Mouse (Mus musculus) forebrain, embryonic 10.5 days (tissue): ENCODE measurements at regions not wholly inside any gene's neighbourhood (a gene's known extent, or its start where the extent isn't known, plus 50 kb on each side); places are given as distances from the start of the nearest gene placed in this dataset.
"Not testable (repeated sequence)": the region's sequence is repeated elsewhere in the genome, so short reads cannot be mapped to it uniquely, and the experiment has no call there.

Experiments
- DNase-seq: peaks from one replicate; pipeline ENCODE4 v3.0.0-alpha.2; 2017; ENCODE audit warnings: low spot score; ENCODE audit errors: extremely low spot score
- H3K27ac ChIP-seq: fragments of 300-500 bp; sonication (generic); 2 replicates; pipeline ENCODE4 v1.5.1; 2016; ENCODE audit warnings: mild to moderate bottlenecking
- H3K27me3 ChIP-seq: fragments of 300-500 bp; sonication (generic); 2 replicates; pipeline ENCODE4 v1.6.1; 2016; ENCODE audit warnings: mild to moderate bottlenecking; ENCODE audit not compliant: poor library complexity, severe bottlenecking
- H3K36me3 ChIP-seq: fragments of 300-500 bp; sonication (generic); replicated peaks from 2 replicates; pipeline ENCODE4 v1.6.1; 2016; ENCODE audit warnings: mild to moderate bottlenecking, moderate library complexity
- H3K4me1 ChIP-seq: fragments of 300-500 bp; sonication (generic); 2 replicates; pipeline ENCODE4 v1.6.1; 2016
- H3K4me3 ChIP-seq: fragments of 300-500 bp; sonication (generic); 2 replicates; pipeline ENCODE4 v1.5.1; 2016; ENCODE audit warnings: mild to moderate bottlenecking, moderate library complexity
- H3K9me3 ChIP-seq: fragments of 300-500 bp; sonication (generic); 2 replicates; pipeline ENCODE4 v1.6.1; 2016; ENCODE audit warnings: mild to moderate bottlenecking, moderate library complexity
- WGBS: fragments of 180-500 bp; shearing (Covaris S2); methylation state at CpG from one replicate; pipeline ENCODE4 v1.1.7; 2016; 5-methylcytosine and 5-hydroxymethylcytosine counted together

DNA sequence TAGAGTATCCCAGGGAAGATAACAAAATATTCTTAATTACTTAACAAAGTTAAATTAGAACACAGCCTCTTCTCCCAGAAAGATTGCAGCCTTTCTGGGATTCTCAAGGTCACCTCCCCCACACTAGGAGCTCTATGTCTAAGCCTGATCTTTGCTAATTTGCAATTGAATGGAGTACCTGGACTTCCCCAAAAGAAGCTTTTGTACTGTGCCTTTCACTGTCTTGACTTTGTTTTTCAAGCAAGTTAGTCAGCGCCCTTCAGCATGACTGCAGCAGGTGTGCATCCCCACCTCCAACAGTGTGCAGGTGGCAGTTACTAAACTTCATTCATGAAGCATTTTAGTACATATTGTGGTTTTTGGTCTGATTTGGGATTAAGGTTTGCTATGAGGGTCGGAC lies 185.4 kb upstream of the Phyhipl start:
- H3K9me3 ChIP-seq = peaks cover 11% of the 10 kb centered on the region; the same call in 1 of the 2 replicates
- H3K4me1 ChIP-seq, H3K27ac ChIP-seq, DNase-seq, H3K27me3 ChIP-seq, H3K4me3 ChIP-seq, H3K36me3 ChIP-seq: not testable (repeated sequence)
- 93% methylated on average over 2 of the region's 2 CpGs for WGBS

DNA sequence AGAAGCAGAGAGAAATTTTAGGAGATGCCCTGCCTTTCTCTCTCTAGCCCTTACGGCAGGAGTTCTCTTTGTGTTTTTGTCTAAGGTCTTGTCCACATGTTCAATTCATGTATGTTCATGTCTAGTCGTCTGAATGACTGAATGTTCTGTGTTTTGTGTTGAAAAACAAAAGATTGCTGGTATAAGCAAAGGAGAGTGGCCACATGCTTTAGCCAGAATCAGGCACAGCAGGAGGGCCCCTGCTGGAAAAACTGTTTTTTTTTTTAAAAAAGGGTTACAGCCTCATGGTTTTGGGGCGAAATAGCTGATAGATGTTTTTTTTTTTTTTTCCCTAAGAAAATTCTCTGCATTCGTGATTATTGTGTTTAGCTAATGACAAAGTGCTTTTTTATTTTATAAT lies 182.4 kb upstream of the Phyhipl start:
- H3K4me1 ChIP-seq = no peaks in the 10 kb centered on the region
- no peak for DNase-seq
- no peak overlapping the region for H3K27ac ChIP-seq
- H3K9me3 ChIP-seq = peaks cover 14% of the 10 kb centered on the region; the same call in 1 of the 2 replicates
- whole genome bisulfite sequencing = 86% methylated on average over 4 of the region's 4 CpGs
- no peaks in the 10 kb centered on the region for H3K27me3 ChIP-seq
- no peak overlapping the region for H3K4me3 ChIP-seq
- no peaks in the 10 kb centered on the region for H3K36me3 ChIP-seq

DNA sequence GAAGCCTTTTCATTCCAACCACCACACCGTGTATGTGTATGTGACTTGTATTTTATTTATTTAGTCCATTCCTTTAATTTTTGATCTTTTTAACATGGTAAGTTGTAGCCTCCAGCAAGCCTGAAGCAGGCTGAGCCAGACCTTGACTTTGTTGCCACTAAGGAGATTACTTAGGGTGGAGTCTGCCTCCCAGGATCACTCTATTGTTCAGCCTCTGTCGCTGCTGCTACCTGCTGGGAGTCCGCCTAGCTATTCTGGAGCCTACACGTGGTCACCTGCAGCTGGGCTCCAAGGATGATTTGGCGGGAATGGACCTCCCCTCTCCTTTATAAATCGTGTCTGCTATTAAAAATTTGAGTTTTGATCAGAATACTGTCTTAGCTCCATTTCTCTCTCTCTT lies 181.6 kb upstream of the Phyhipl start:
- DNase-seq = no peak
- no peak overlapping the region for H3K27ac ChIP-seq
- H3K9me3 ChIP-seq = peaks cover 14% of the 10 kb centered on the region; the same call in 1 of the 2 replicates
- 78% methylated on average over 6 of the region's 6 CpGs for whole genome bisulfite sequencing
- H3K4me3 ChIP-seq = no peak overlapping the region
- no peaks in the 10 kb centered on the region for H3K36me3 ChIP-seq
- H3K27me3 ChIP-seq = no peaks in the 10 kb centered on the region
- no peaks in the 10 kb centered on the region for H3K4me1 ChIP-seq

DNA sequence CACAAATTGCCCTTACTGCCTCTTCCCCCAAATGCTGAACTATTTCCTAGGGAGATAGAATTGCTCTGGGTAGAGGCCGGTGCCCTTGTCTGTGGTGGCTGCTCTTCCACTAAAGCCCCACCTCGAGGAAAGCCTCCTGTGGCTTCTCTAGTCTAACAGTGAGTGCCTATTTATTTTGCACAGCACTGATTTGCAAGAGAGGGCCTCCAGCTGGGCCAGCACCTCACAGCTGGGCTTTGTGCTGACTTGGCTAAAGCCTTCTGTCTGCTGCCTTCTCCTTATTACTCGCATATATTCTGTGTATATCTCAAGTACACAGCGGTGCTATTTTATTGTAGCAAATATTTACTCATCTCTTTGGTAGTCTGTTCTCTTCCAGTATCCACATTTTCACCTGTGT lies 176.9 kb upstream of the Phyhipl start:
- Histone ChIP-seq H3K27me3 (no peaks in the 10 kb centered on the region), H3K36me3 (no peaks in the 10 kb centered on the region), H3K4me3 (no peak overlapping the region), H3K27ac (no peak overlapping the region), H3K4me1 (peaks cover 6% of the 10 kb centered on the region; the same call in 1 of the 2 replicates), H3K9me3 (peaks cover 3% of the 10 kb centered on the region; the same call in 1 of the 2 replicates)
- 52% methylated on average over 4 of the region's 4 CpGs for WGBS
- DNase-seq = no peak

DNA sequence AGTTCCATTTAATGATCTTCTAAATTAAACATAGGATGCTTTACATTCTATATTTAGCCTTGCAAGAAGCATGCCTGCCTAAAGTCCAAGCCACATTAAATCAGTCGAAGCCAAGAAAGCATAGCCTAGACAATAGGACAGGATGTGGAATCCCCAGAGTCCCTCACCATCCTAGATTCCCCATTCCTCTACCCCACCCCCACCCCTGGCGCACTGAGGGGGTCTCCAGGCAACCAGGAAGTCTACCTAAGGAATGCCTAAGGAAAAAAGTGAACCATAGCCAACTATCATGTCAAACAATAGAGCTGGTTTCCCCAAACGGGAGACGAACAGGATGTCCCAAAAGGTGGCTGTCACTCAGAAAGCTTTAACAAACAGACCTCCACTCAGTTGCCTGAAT lies 172.5 kb upstream of the Phyhipl start:
- Histone ChIP-seq H3K27ac (no peak overlapping the region), H3K4me1 (peaks cover 6% of the 10 kb centered on the region; the same call in 1 of the 2 replicates), H3K36me3 (no peaks in the 10 kb centered on the region), H3K4me3 (no peak overlapping the region), H3K27me3 (no peaks in the 10 kb centered on the region), H3K9me3 (no peaks in the 10 kb centered on the region)
- WGBS = 40% methylated on average over 4 of the region's 4 CpGs
- no peak for DNase-seq

DNA sequence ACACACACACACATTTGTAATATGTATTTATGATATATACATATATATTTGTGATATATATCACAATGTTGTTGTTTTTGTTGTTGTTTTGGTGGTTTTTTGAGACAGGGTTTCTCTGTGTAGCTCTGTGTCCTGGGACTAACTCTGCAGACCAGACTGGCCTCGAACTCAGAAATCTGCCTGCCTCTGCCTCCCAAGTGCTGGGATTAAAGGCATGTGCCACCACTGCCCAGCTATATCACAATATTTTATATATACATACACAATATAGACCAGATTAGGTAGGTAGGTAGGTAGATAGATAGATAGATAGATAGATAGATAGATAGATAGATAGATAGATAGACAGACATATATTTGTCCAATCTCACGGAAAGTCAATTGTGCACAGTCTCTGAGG lies 171.8 kb upstream of the Phyhipl start:
- H3K27me3 ChIP-seq, DNase-seq, H3K4me1 ChIP-seq, H3K27ac ChIP-seq, H3K36me3 ChIP-seq, H3K9me3 ChIP-seq, H3K4me3 ChIP-seq: not testable (repeated sequence)
- WGBS = 85% methylated on average over 2 of the region's 2 CpGs

DNA sequence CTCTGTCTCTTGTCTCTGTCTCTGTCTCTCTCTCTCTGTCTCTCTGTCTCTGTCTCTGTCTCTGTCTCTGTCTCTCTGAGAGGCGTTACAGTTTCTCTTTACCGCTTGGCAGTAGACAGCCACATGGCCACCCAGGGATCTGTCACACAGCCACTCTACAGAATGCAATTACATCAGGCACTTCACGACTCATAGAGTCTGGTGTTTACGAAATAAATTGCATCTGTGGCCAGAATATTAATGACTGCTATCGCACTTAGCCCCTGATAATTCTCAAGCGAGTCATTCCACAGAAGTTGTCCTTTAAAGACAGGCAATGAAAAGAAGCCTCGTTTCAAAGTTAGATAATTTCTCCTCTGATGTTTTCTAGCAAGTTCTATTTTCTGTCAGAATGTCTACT lies 170.9 kb upstream of the Phyhipl start:
- Histone ChIP-seq H3K27me3 (no peaks in the 10 kb centered on the region), H3K9me3 (no peaks in the 10 kb centered on the region), H3K4me3 (no peak overlapping the region), H3K27ac (no peak overlapping the region), H3K4me1 (peaks cover 6% of the 10 kb centered on the region; the same call in 1 of the 2 replicates), H3K36me3 (no peaks in the 10 kb centered on the region)
- DNase-seq = no peak
- WGBS = 92% methylated on average over 7 of the region's 7 CpGs

DNA sequence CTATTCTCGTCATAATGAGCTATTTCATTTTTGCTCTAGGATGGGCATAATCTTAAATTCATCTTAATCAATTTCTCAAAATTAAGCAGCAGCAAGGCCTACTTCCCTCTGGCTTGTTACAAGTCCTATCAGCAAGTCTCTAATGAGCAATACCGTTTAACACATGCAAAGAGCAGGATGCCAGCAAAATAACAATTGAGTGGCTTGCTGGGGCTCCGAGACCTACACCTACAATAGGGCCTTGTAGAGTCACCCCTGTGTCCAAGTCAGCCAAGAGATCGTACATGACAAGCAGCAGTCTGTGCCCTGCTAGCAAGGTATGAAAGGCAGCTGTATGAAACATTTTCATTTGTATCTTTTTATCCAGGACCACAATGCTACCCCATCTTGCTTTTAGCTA lies 169.7 kb upstream of the Phyhipl start:
- H3K4me1 ChIP-seq = peaks cover 6% of the 10 kb centered on the region; the same call in 1 of the 2 replicates
- H3K36me3 ChIP-seq = no peaks in the 10 kb centered on the region
- no peaks in the 10 kb centered on the region for H3K27me3 ChIP-seq
- no peak overlapping the region for H3K27ac ChIP-seq
- 87% methylated on average over 4 of the region's 4 CpGs for WGBS
- DNase-seq = no peak
- no peaks in the 10 kb centered on the region for H3K9me3 ChIP-seq
- no peak overlapping the region for H3K4me3 ChIP-seq

DNA sequence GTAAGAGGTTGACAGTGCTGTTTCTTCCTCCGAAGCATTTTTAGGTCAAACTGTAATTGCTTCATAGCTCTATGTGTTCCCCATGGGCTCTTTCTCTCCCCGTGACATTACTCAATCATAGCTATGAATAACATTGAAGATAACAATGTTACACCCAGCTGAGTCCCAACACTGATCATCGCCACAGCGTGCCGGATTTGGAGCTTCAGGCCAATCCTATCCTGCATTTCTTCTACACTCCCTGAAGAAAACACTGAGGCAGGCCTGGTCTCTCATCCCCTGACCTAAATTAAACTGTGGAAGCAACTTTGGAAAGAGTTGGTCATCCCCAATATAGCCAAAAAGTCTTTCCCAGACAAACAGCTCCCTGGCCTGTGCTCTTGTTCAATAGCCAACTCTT lies 168.7 kb upstream of the Phyhipl start:
- Histone ChIP-seq H3K4me3 (no peak overlapping the region), H3K36me3 (no peaks in the 10 kb centered on the region), H3K27me3 (no peaks in the 10 kb centered on the region), H3K27ac (no peak overlapping the region), H3K9me3 (no peaks in the 10 kb centered on the region), H3K4me1 (peaks cover 6% of the 10 kb centered on the region; the same call in 1 of the 2 replicates)
- WGBS = 93% methylated on average over 5 of the region's 5 CpGs
- DNase-seq = no peak

DNA sequence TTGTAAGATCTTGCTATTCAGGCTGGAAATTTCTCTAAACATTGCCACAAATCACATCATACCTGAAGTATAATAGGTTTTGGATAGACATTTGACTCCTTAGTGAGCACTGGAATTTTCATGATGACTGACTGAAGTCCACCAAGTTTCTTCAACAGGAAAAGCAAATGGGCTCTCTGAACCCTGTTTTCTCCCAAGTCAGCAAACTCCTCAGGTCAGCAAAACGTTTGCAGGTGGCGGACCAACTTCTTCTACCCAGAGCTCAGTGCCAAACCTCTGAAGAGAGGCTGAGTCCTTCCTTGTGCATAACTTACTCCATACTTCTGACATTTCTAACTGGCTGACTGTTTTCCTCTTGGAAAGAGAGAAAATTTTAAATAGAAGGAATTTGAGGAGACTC lies 164.2 kb upstream of the Phyhipl start:
- DNase-seq = no peak
- Histone ChIP-seq H3K9me3 (no peaks in the 10 kb centered on the region), H3K27me3 (no peaks in the 10 kb centered on the region), H3K4me3 (no peak overlapping the region), H3K27ac (no peak overlapping the region), H3K36me3 (no peaks in the 10 kb centered on the region), H3K4me1 (no peaks in the 10 kb centered on the region)
- WGBS = 84% methylated on average over 2 of the region's 2 CpGs

DNA sequence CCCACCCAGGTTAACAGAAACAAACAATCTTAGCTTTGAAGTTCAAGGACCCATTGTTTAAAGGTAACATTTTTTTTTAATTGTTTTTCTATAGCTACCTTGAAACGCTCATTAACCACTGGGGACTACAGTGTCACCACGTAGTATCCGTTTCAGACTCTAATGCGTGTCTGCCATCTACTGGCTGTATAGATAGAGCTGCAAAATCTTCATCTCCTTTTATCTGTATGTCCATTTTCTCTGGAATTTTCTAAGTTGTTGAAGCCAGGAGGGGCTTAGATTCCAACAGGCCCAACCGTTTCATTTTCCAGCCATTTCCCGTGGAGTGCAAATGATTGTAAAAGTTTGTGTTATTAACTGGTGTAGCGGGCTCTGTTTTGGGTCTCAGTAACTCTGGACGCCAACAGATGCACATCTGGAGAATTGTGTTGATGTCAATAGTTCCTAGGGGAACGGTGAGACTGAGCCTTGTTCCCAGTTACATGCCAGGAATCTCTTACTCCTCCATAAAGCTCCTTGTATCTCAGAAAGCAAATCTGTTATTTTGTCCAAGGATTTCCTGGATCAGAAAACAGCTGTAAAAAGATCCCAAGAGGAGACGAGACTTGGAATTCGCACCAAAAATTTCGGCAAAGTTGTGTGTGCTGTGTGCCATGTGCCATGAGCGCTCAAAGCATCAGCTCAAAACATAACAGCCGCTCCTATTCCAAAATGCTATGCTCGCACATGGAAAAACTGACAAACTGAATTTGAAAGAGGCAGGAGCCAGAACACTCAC lies 158.8 kb upstream of the Phyhipl start:
- Histone ChIP-seq H3K9me3 (no peaks in the 10 kb centered on the region), H3K36me3 (no peaks in the 10 kb centered on the region), H3K27ac (no peak overlapping the region), H3K4me3 (no peak overlapping the region), H3K4me1 (no peaks in the 10 kb centered on the region), H3K27me3 (no peaks in the 10 kb centered on the region)
- DNase-seq = no peak
- 72% methylated on average over 15 of the region's 15 CpGs for WGBS

DNA sequence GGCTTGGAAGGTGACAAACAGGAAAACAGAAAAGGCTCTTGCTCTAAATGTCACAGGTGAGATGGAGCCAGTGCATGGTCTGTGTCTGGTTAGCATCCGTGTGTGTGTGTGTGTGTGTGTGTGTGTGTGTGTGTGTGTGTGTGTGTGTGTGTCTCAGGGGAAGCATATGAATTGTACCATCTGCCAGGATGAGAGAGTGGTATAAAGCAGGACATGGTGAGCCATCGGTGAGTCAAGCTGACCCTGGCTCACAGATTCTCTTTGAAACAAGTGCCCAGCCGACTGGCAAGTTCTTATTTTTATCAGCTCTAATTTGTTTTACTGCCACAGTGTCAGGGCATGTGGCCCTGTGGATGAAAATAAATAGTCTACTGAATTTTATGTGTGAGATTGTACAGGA lies 153.6 kb upstream of the Phyhipl start:
- no peaks in the 10 kb centered on the region for H3K27me3 ChIP-seq
- no peaks in the 10 kb centered on the region for H3K36me3 ChIP-seq

DNA sequence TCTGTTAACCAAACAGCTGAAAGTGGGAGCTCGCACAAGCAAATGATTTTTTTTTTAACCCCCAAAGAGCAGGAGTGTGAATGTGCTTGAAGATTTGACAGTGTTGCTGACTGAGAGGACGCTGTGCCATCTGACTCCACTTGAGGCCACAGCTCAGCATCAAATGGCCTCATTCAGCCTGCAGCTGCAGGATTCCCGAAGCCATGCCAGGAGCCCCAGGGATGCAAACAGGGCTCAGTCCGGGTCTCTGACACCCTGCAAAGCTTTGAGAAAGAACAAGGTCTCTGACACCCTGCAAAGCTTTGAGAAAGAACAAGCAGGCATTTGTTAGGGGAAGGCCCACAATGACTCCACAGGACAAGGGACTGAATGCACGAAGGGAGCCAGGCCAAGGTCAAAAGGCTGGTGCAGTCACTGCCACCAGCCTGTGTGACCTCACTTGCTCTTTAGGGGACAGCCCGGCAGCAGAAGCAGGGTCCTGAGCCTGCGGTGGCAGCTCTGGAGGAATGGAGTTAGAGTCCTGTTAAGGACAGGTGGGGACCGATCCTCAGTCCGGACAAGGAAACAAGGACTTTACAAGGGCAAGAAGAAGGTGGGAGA lies 151.1 kb upstream of the Phyhipl start:
- no peaks in the 10 kb centered on the region for H3K9me3 ChIP-seq
- DNase-seq = no peak
- no peak overlapping the region for H3K27ac ChIP-seq
- no peaks in the 10 kb centered on the region for H3K27me3 ChIP-seq
- H3K4me1 ChIP-seq = peaks cover 7% of the 10 kb centered on the region
- 49% methylated on average over 9 of the region's 9 CpGs for WGBS
- H3K36me3 ChIP-seq = no peaks in the 10 kb centered on the region
- H3K4me3 ChIP-seq = no peak overlapping the region

More for the DNA sequence above, 153.6 kb upstream of the Phyhipl start:
- DNase-seq = no peak
- Histone ChIP-seq H3K27ac (no peak overlapping the region), H3K9me3 (no peaks in the 10 kb centered on the region), H3K4me3 (no peak overlapping the region), H3K4me1 (peaks cover 7% of the 10 kb centered on the region)
- WGBS = 89% methylated on average over 3 of the region's 3 CpGs
